27 mouse cellular contexts compared by ENCODE assay signal in the genomic region with DNA sequence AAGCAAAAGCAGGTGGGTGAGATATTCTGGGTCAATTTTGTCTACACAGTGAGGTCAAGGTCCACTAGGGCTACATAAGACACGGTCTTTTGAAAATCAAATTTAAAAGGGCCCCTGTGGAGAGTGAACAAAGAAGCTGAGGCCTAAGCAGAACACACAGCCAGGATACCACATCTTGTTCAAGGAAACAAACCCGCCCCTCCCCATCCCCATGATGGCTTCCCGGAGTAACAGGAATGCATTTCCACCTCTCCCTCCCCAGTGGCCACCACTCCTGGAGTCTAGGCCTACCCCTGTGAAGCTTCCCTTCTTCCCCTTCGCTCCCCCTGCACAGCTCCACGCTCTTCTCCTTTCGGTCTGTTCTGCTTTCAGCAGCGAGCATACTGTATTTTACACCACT.
DNase-seq lines count a peak whose midpoint lies in the region; ATAC-seq and TF ChIP-seq lines count a peak whose summit lies in the region.
"Had no signal": no experiment of that assay in that cellular context is flagged by ENCODE, and none has a peak within 500 bp of the region (broad histone marks: within the 10 kb centered on the region; RNA-seq: fewer than 3 reads in every experiment).

No protein-coding gene starts in this region.

- 0 out of 2 replicates have a peak, but pooled peaks have one; percentile 21 for TF ChIP-seq EP300 in ES-Bruce4 (IDR thresholded peaks at IDR 0.05; ENCODE audit: insufficient read depth, low read depth, low read length)

- WGBS in forebrain, embryonic 10.5 days = 70% methylated on average over 7 of the region's 7 CpGs
- WGBS in forebrain, embryonic 15.5 days = 71% methylated on average over 7 of the region's 7 CpGs
- WGBS in liver, adult 2 months = 81% methylated on average over 7 of the region's 7 CpGs
- 81% methylated on average over 7 of the region's 7 CpGs for WGBS in embryonic facial prominence, embryonic 10.5 days
- WGBS in lung, adult 2 months = 89% methylated on average over 7 of the region's 7 CpGs

- H3K4me2 ChIP-seq in forebrain, embryonic 15.5 days (replicated peaks) = no peak overlapping the region
- H3K4me2 ChIP-seq: embryonic facial prominence, embryonic 13.5 days; hindbrain, embryonic 15.5 days; intestine, embryonic 15.5 days; limb, embryonic 12.5 days; liver, embryonic 12.5 days; neural tube, embryonic 15.5 days had no signal

- ATAC-seq in forebrain, embryonic 15.5 days (replicated peaks) = no peak
- ATAC-seq: forebrain, postnatal 0 days; intestine, embryonic 15.5 days; liver, embryonic 12.5 days; liver, postnatal 0 days had no signal

- H3K4me1 ChIP-seq in forebrain, embryonic 10.5 days = peaks cover 16% of the 10 kb centered on the region
- 0 out of 2 replicates have a peak, but pooled peaks cover 4% of the 10 kb centered on the region for H3K4me1 ChIP-seq in forebrain, embryonic 15.5 days
- H3K4me1 ChIP-seq in liver, adult 2 months (ENCODE audit: control insufficient read depth, insufficient read depth, low read length) = no peaks in the 10 kb centered on the region
- H3K4me1 ChIP-seq in ES-Bruce4 (ENCODE audit: control insufficient read depth, insufficient read depth, low read length) = peaks cover 2% of the 10 kb centered on the region
- H3K4me1 ChIP-seq in embryonic facial prominence, embryonic 10.5 days = no peaks in the 10 kb centered on the region
- no peaks in the 10 kb centered on the region for H3K4me1 ChIP-seq in lung, adult 2 months (ENCODE audit: control insufficient read depth, insufficient read depth, low read length)
- H3K4me1 ChIP-seq: embryonic facial prominence, embryonic 13.5 days; intestine, embryonic 15.5 days; limb, embryonic 12.5 days; liver, embryonic 12.5 days had no signal

- peaks cover 61% of the 10 kb centered on the region for H3K36me3 ChIP-seq in forebrain, embryonic 10.5 days (replicated peaks)
- H3K36me3 ChIP-seq in forebrain, embryonic 15.5 days = no peaks in the 10 kb centered on the region; the same call in 1 of the 2 replicates
- H3K36me3 ChIP-seq in liver, adult 2 months (ENCODE audit: control insufficient read depth, insufficient read depth, low read length) = peaks cover 2% of the 10 kb centered on the region; the same call in 1 of the 2 replicates
- peaks cover 5% of the 10 kb centered on the region for H3K36me3 ChIP-seq in ES-Bruce4 (ENCODE audit: control insufficient read depth, insufficient read depth, low read length, poor library complexity, severe bottlenecking)
- H3K36me3 ChIP-seq in embryonic facial prominence, embryonic 10.5 days (replicated peaks) = peaks cover 48% of the 10 kb centered on the region
- H3K36me3 ChIP-seq: intestine, embryonic 15.5 days had no signal

- H3K79me2 ChIP-seq in liver, adult 2 months (ENCODE audit: control insufficient read depth, insufficient read depth, low read length) = no peaks in the 10 kb centered on the region

- DNase-seq in forebrain, embryonic 10.5 days (ENCODE audit: extremely low spot score, low spot score) = no peak
- DNase-seq in liver, adult 2 months (ENCODE audit: extremely low read depth, low read depth, low spot score) = peak; percentile 3
- DNase-seq in liver = no peak
- DNase-seq in embryonic facial prominence, embryonic 10.5 days (ENCODE audit: low spot score) = no peak
- DNase-seq in lung, adult 2 months = no peak
- DNase-seq: cerebellum, adult 8-10 months; cerebellum, postnatal 25 days; forebrain, postnatal 0 days; kidney, adult 2 months; kidney, postnatal 36 days; liver, postnatal 0 days; lung, postnatal 10 days; right cerebral cortex, postnatal 4 days; thymus, adult 18-20 months; thymus, postnatal 25 days had no signal

- no peaks in the 10 kb centered on the region for H3K9me3 ChIP-seq in forebrain, embryonic 10.5 days
- no peaks in the 10 kb centered on the region for H3K9me3 ChIP-seq in forebrain, embryonic 15.5 days
- no peaks in the 10 kb centered on the region for H3K9me3 ChIP-seq in ES-Bruce4 (replicated peaks; ENCODE audit: control insufficient read depth, insufficient read depth, low read length, poor library complexity, severe bottlenecking)
- H3K9me3 ChIP-seq in embryonic facial prominence, embryonic 10.5 days = no peaks in the 10 kb centered on the region
- H3K9me3 ChIP-seq: embryonic facial prominence, embryonic 13.5 days; hindbrain, embryonic 15.5 days; intestine, embryonic 15.5 days; limb, embryonic 12.5 days; liver, embryonic 12.5 days; neural tube, embryonic 15.5 days had no signal

- TF ChIP-seq POLR2A in liver, adult 2 months (IDR thresholded peaks at IDR 0.05; ENCODE audit: extremely low read depth, insufficient read depth, low read length) = no peak
- no peak for TF ChIP-seq POLR2A in ES-Bruce4 (IDR thresholded peaks at IDR 0.05; ENCODE audit: insufficient read depth, low read length)
- no peak for TF ChIP-seq POLR2A in lung, adult 2 months (IDR thresholded peaks at IDR 0.05; ENCODE audit: borderline replicate concordance, extremely low read depth, low read depth, low read length)

- no peak for TF ChIP-seq CTCF in liver, adult 2 months (IDR thresholded peaks at IDR 0.05; ENCODE audit: low read depth, low read length)
- TF ChIP-seq CTCF in ES-Bruce4 (IDR thresholded peaks at IDR 0.05; ENCODE audit: low read depth, low read length) = no peak
- TF ChIP-seq CTCF in lung, adult 2 months (IDR thresholded peaks at IDR 0.05; ENCODE audit: insufficient read depth, low read length) = no peak

- H3K4me3 ChIP-seq in forebrain, embryonic 10.5 days = no peak overlapping the region
- H3K4me3 ChIP-seq in forebrain, embryonic 15.5 days = no peak overlapping the region
- H3K4me3 ChIP-seq in liver, adult 2 months (ENCODE audit: insufficient read depth, low read depth, low read length) = no peak overlapping the region
- H3K4me3 ChIP-seq in ES-Bruce4 (ENCODE audit: low read depth, low read length) = no peak overlapping the region
- H3K4me3 ChIP-seq in embryonic facial prominence, embryonic 10.5 days = no peak overlapping the region
- H3K4me3 ChIP-seq in lung, adult 2 months (replicated peaks; ENCODE audit: extremely low read depth, low read depth, low read length) = no peak overlapping the region
- H3K4me3 ChIP-seq: embryonic facial prominence, embryonic 13.5 days; hindbrain, embryonic 15.5 days; intestine, embryonic 15.5 days; layer of hippocampus, adult 2 months; left cerebral cortex, adult 2 months; limb, embryonic 12.5 days; liver, embryonic 12.5 days; neural tube, embryonic 15.5 days had no signal

- peak overlapping the region; percentile 53; the same call in 1 of the 2 replicates for H3K27ac ChIP-seq in forebrain, embryonic 10.5 days
- H3K27ac ChIP-seq in forebrain, embryonic 15.5 days (replicated peaks) = no peak overlapping the region
- H3K27ac ChIP-seq in liver, adult 2 months (replicated peaks; ENCODE audit: insufficient read depth, low read depth, low read length) = no peak overlapping the region
- peak overlapping the region; percentile 45; the same call in 1 of the 2 replicates for H3K27ac ChIP-seq in ES-Bruce4 (ENCODE audit: insufficient read depth, low read length)
- H3K27ac ChIP-seq in embryonic facial prominence, embryonic 10.5 days (replicated peaks) = 0 out of 2 replicates have a peak overlapping the region, but pooled peaks have one; percentile 30
- H3K27ac ChIP-seq: embryonic facial prominence, embryonic 13.5 days; hindbrain, embryonic 15.5 days; intestine, embryonic 15.5 days; layer of hippocampus, adult 2 months; left cerebral cortex, adult 2 months; limb, embryonic 12.5 days; liver, embryonic 12.5 days; macrophage; neural tube, embryonic 15.5 days; stomach, postnatal 0 days had no signal

- no peaks in the 10 kb centered on the region for H3K27me3 ChIP-seq in forebrain, embryonic 10.5 days (ENCODE audit: poor library complexity, severe bottlenecking)
- no peaks in the 10 kb centered on the region for H3K27me3 ChIP-seq in forebrain, embryonic 15.5 days
- H3K27me3 ChIP-seq in liver, adult 2 months (ENCODE audit: control insufficient read depth, insufficient read depth, low read length) = no peaks in the 10 kb centered on the region
- no peaks in the 10 kb centered on the region for H3K27me3 ChIP-seq in ES-Bruce4 (ENCODE audit: control insufficient read depth, insufficient read depth, low read length, poor library complexity, severe bottlenecking)
- no peaks in the 10 kb centered on the region for H3K27me3 ChIP-seq in embryonic facial prominence, embryonic 10.5 days (replicated peaks; ENCODE audit: low read depth, poor library complexity, severe bottlenecking)
- H3K27me3 ChIP-seq: embryonic facial prominence, embryonic 13.5 days; hindbrain, embryonic 15.5 days; intestine, embryonic 15.5 days; limb, embryonic 12.5 days; liver, embryonic 12.5 days; neural tube, embryonic 15.5 days had no signal

- H3K9ac ChIP-seq in forebrain, embryonic 15.5 days (replicated peaks) = no peak overlapping the region
- no peak overlapping the region for H3K9ac ChIP-seq in liver, adult 2 months (ENCODE audit: low read depth, low read length)
- no peak overlapping the region for H3K9ac ChIP-seq in ES-Bruce4 (ENCODE audit: low read depth, poor library complexity, severe bottlenecking)
- H3K9ac ChIP-seq: embryonic facial prominence, embryonic 13.5 days; forebrain, postnatal 0 days; hindbrain, embryonic 15.5 days; intestine, embryonic 15.5 days; limb, embryonic 12.5 days; liver, embryonic 12.5 days; liver, postnatal 0 days; neural tube, embryonic 15.5 days had no signal

Comparison
In these comparisons a context has a peak if more than half of its experiments do, and no peak if none do; other contexts are left out.
1. H3K27ac ChIP-seq: peak in forebrain, embryonic 10.5 days (single experiment), ES-Bruce4 (single experiment) and embryonic facial prominence, embryonic 10.5 days (single experiment); none in forebrain, embryonic 15.5 days (single experiment) and liver, adult 2 months (single experiment).